Mouse (Mus musculus) adrenal gland, adult 2 months (tissue): ENCODE measurements at regions not wholly inside any gene's neighbourhood (a gene's known extent, or its start where the extent isn't known, plus 50 kb on each side); places are given as distances from the start of the nearest gene placed in this dataset.

Experiments used
- DNase-seq: peaks from one replicate; pipeline ENCODE4 v3.0.0; 2021

DNA sequence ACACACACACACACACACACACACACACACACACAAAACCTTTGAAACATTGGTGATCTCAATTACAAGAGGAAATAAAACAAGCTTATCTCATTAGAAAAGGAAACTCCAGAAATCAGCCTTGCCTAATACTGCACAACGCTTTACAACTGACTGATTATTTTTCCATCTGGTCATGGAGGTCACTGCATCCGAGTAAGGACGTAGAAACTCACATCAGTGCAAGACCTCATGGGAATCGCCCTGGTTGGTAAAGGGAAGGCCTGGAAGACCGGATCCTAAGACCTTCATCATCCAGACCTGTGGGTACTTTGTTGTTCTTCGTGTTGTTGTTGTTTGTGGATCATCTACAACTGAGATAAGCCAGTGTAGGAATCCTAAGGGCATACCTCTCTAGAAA is 77.8 kb upstream of the Sestd1 start:
- DNase-seq, result no peak

DNA sequence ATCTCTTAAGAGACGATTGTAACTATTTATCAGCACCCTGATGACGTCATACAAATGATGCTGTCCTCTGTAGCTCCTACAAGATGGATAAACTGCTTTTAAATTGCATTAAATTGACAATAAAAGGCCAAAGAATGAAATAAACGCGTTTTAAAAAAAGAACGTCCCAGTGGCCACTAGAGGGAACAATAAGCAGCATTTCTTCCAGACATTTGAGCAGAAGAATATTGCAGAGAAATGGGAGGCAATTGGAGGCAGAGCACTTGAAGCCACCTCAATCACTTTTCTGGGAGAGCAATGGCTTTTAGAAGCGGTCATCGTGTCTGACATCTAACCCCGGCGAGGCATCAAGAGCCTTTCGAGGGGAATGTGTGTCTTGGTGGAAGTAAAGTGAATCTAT is 76.4 kb upstream of the Sestd1 start:
- DNase-seq, result no peak

DNA sequence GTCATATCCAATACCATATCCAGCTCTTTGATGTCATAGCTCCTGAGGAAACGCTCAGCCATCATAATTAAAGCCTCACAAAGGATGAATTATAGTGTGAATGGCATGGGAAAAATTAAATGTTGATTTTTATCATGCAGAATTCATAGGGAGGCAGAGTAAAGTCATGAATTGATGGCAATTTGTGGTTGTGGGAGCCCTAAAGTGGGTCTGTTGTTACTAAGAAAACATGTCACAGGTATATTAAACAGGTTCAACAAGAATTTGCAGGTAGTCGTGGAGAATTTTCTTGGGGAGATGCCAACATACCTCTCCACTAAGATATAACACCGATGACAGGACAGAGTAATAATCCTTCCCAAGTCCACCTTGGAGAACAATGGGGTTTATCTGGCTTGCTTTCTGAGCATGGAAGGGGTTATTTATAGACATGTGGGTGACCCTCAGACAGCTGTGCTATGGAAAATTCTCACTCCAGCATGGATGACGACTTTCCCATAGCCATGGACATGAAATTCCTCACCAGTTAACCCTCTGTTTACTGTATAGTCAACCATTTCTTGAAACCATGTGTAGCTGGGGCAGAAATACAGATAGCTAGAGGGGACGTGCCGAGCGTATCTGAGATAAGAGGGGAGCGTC is 71.7 kb upstream of the Sestd1 start:
- no peak for DNase-seq

DNA sequence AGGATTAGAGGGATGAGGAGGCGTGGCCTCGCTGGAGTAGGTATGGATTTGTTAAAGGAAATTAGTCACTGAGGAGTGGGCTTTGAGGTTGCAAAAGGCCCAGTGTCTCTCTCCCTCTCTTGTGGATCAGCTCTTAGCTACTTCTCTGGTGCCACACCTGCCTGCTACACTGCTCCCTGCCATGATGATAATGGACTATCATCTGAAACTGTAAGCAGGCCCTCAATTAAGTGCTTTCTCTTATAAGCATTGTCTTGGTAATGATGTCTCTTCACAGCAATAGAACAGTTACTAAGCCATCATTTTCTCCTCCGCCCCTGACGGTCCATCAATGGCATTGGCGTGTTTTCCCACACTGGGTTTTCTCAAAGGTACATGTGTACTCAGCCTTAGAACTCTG is 66.6 kb upstream of the Sestd1 start:
- no peak for DNase-seq

DNA sequence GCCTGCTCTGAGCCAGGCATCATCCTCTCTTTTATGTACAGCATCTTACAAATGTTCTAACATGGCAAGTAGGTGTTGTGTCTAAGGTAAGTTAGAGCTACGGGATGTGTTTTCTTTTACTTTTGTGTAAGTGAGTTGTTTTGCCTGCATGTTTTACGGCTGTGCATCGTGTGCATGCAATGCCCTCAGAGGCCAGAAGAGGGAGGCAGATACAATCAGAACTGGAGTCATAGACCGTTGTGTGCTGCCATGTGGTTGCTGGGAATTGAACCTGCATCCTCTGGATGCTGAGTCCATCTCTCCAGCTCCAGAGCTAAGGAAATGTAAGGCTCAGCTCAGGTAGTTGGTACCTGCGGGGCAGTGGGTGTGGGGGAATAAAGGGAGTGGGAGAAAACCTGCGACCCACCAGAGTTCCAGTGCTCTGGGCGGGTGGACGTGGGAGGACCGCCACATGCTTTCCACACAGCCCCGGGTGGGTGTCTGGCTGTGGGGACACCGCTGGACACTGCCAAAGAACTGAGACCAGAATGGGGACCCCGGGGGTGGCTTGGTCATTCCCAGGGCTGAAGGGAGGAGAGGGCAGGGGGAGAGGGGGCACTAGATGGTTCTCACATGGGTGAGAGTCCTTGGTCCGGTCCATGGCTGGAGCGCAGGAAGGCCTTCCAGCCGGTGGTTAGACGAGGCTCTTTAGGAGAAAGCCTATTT is 63.5 kb upstream of the Sestd1 start:
- no peak for DNase-seq

DNA sequence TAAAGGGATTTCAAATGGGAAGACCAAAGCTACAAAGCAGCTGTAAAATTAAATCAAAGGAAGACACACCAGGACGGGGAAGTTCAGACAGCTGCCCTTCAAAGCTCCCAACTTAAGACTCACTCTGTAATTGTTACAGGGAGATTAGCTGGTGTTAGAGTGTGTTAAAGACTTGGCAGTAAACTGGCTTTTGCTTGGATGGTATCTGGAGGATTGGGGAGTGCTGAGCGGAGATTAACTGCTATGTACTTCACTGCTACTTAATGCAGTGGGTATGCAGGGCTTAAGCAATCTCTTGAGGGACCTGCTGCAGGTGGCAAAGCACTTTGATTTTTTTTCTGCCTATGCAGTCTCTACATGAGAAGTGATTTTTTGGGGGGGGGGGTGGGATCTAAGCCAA is 62.0 kb upstream of the Sestd1 start:
- no peak for DNase-seq

DNA sequence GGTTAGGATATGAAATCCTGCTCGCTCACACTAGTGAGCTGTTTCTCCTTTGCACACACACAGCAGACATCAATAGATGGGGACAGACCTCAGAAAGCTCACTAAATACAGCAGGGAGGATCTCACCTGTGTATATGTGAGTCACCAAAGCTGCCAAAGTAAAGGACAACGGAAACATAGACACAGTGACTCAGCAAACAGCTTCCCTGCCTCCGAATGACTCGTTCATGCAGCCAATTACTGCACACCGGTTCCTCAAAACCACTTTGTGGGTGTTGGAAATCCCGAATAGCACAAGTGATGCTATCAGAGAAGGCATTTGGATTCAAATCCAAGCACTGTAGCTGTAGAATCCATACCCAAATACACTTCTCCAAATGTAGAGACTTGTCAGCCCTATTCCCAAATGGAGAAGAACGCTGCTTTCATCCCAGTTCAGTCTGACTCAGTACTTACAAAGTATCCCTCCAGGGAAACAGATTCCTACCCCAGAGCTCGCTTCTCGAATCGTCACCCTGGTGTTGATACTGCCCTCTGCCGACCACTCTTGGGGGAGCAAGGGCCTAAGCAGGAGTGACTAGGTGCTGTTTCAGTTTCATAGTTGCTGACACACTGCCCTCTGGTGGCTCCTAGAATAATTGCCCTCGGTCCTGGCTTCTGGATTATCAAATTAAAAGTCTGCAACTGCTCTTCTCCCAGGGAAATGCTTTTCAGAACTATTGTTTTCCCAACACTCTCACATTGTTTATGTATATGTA is 61.4 kb upstream of the Sestd1 start:
- peak; percentile 93 for DNase-seq

GRCm38 (mm10) chr2:77340076-77340475 is 59.7 kb upstream of the Sestd1 start:
- DNase-seq, result no peak

- DNase-seq, result no peak
These were observed 57.5 kb upstream of the Sestd1 start for GRCm38 (mm10) chr2:77337786-77338406.

DNA sequence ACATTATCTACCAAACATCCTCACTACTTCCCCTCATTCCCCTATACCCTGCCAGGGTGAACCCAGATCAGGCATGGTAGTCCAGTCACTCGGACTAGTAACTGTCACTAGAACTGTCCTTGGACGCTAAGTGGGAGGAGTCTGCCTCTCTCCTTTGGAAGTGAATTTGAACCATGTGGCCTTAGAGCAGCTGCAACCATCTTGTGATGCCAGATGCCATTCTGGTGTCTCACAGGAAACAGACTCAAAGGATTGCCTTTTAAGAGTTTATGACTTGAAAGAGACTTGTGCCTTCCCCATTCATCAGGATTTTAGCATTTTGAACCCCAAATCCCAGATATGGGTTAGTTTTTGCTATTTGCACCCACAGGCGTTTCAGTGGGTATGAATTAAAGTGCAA is 56.9 kb upstream of the Sestd1 start:
- DNase-seq, result no peak

- no peak for DNase-seq
These were observed 56.4 kb upstream of the Sestd1 start for GRCm38 (mm10) chr2:77336810-77337209.

- DNase-seq, result no peak
These were observed 54.3 kb upstream of the Sestd1 start for GRCm38 (mm10) chr2:77334706-77335105.

GRCm38 (mm10) chr2:77333394-77334079 is 53.1 kb upstream of the Sestd1 start:
- no peak for DNase-seq
